Mouse (Mus musculus) heart, adult 8-10 months (tissue): ENCODE measurements around the gene Olfr1360. TPM values are rescaled to one million over a fixed set of nuclear protein-coding genes. Genes with fewer than 3 reads are reported as not detected.

Source experiments
- DNase-seq: peaks from one replicate; pipeline ENCODE4 v3.0.0; 2022; ENCODE audit warnings: low spot score
- microRNA-seq: library from miRNA; unstranded; fragments of <30 nt; microRNA quantifications from one replicate; pipeline ENCODE4 v1.2.0, GENCODE M21; 2022
- total RNA-seq, 4 experiments: library from RNA; stranded (reverse); gene quantifications; 2 replicates each; pipeline ENCODE4 v1.2.4; 2022

Gene Olfr1360
- total RNA-seq, 4 experiments from 2014 or later = not detected

DNA sequence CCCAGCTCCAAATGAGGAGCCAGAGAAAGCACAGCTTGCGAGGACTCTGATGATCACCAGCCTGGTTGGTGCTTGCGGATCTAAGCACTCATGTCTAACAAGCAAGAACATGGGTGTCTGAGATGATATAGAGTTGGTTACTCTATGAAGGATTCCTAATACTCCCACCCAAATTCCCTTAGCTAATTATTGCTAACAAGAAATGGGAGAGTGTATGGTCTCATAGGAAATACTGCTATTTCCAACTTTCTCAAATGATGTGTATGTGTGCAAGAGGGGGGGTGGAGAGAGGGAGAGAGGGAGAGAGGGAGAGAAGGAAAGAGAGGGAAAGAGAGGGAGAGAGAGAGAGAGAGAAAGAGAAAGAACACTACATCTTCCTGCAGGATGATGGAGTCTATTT, 13.9 kb downstream of the Olfr1360 start, which contains the start of gene Olfr1361:
Gene Olfr1361 (minus strand): TSS at position 101 of the 400 bp plus-strand sequence.
- DNase-seq = no peak

DNA sequence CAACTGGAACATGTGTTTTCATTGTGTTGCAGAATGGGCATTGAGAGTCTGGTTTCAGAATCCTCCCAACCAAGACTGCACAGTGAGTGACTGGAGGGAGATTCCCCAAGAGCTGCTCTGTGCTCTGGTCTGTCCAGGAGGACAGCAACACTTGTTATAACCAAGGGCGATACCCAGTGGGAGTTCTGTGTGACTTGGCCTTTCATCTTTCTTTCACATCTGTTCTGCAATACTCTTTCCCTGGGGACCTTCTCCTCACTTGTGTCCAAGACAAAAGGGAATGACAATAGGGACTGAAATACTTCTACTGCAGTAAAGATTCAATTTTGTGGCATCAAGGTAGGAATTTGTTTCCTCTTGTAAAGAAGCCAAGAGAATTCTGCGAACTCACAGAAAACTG, 34.8 kb downstream of the Olfr1360 start, which contains the start of gene Olfr11:
Gene Olfr11 (minus strand): TSS at position 101 of the 400 bp plus-strand sequence.
- DNase-seq = no peak

Small RNAs within 50 kb of the gene (microRNA-seq; reads per million reads assigned to microRNA genes)
- gene Gm44357 (not detected), gene Gm44367 (not detected)

Other genes starting within 250 kb of the Olfr1360 start
- gene Pgbd1, start 236.3 kb downstream of the Olfr1360 start, total RNA-seq = under 1 TPM; 0.30 to 0.50 (median 0.35) TPM
- 10 to 100 TPM; 20.5 to 25.0 (median 21.7) TPM for gene Zscan26, start 223.7 kb downstream of the Olfr1360 start, total RNA-seq
- gene Nkapl, start 208.9 kb downstream of the Olfr1360 start, total RNA-seq = 1 to 10 TPM in 1 of 4 experiments, under 1 TPM in 3; 0.17 to 1.1 (median 0.41) TPM
- gene Zkscan4, start 198.5 kb downstream of the Olfr1360 start, total RNA-seq = 1 to 10 TPM; 1.0 to 1.5 (median 1.1) TPM
- gene Gm10065, start 198.0 kb downstream of the Olfr1360 start, total RNA-seq = not detected
- 10 to 100 TPM; 24.1 to 26.8 (median 25.8) TPM for gene AK157302, start 182.2 kb downstream of the Olfr1360 start, total RNA-seq
- gene Gm11273, start 176.0 kb downstream of the Olfr1360 start, total RNA-seq = 100 to 1,000 TPM; 207 to 244 (median 213) TPM
- gene Zkscan8, start 146.3 kb downstream of the Olfr1360 start, total RNA-seq = 10 to 100 TPM; 10.5 to 13.0 (median 10.8) TPM
- gene Olfr1366, start 134.6 kb downstream of the Olfr1360 start, total RNA-seq = not detected
- gene Olfr1535, start 117.5 kb downstream of the Olfr1360 start, total RNA-seq = not detected
- not detected for gene Olfr1364, start 95.6 kb downstream of the Olfr1360 start, total RNA-seq
- gene Olfr1362, start 63.4 kb downstream of the Olfr1360 start, total RNA-seq = not detected
- not detected for gene Olfr11, start 34.9 kb downstream of the Olfr1360 start, total RNA-seq
- gene Olfr1361, start 14.0 kb downstream of the Olfr1360 start, total RNA-seq = not detected
- gene Olfr1359, start 20.7 kb upstream of the Olfr1360 start, total RNA-seq = not detected
- gene Hist1h2bl, start 38.7 kb upstream of the Olfr1360 start, total RNA-seq = 10 to 100 TPM in 1 of 4 experiments, 1 to 10 TPM in 3; 5.4 to 11.8 (median 8.0) TPM
- 10 to 100 TPM in 2 of 4 experiments, 1 to 10 TPM in 1, not detected in 1; 1.1 to 17.1 (median 12.1) TPM for gene Hist1h2ai, start 39.0 kb upstream of the Olfr1360 start, total RNA-seq
- 10 to 100 TPM in 2 of 4 experiments, 1 to 10 TPM in 2; 5.0 to 19.2 (median 10.1) TPM for gene Hist1h3h, start 40.3 kb upstream of the Olfr1360 start, total RNA-seq
- 1 to 10 TPM in 2 of 4 experiments, under 1 TPM in 1, not detected in 1; 0.94 to 3.0 (median 1.8) TPM for gene Hist1h2bm, start 44.6 kb upstream of the Olfr1360 start, total RNA-seq
- 1 to 10 TPM; 1.4 to 4.4 (median 4.0) TPM for gene Hist1h4j, start 57.7 kb upstream of the Olfr1360 start, total RNA-seq
- gene Hist1h4k, start 73.1 kb upstream of the Olfr1360 start, total RNA-seq = 10 to 100 TPM; 26.9 to 29.6 (median 28.6) TPM
- gene Hist1h2ak, start 76.4 kb upstream of the Olfr1360 start, total RNA-seq = 1 to 10 TPM in 3 of 4 experiments, not detected in 1; 1.5 to 4.4 (median 2.0) TPM
- 1 to 10 TPM; 2.0 to 7.1 (median 4.3) TPM for gene Hist1h2bn, start 76.7 kb upstream of the Olfr1360 start, total RNA-seq
- gene Hist1h1b, start 103.2 kb upstream of the Olfr1360 start, total RNA-seq = 1 to 10 TPM in 3 of 4 experiments, under 1 TPM in 1; 0.62 to 4.7 (median 2.5) TPM
- gene Hist1h3i, start 106.0 kb upstream of the Olfr1360 start, total RNA-seq = 10 to 100 TPM in 1 of 4 experiments, 1 to 10 TPM in 3; 6.6 to 10.5 (median 8.8) TPM
- gene Hist1h2an, start 109.8 kb upstream of the Olfr1360 start, total RNA-seq = 1 to 10 TPM in 1 of 4 experiments, not detected in 3; 1.1 TPM
- gene Hist1h2bp, start 110.1 kb upstream of the Olfr1360 start, total RNA-seq = 1 to 10 TPM in 3 of 4 experiments, under 1 TPM in 1; 0.81 to 6.2 (median 1.3) TPM
- 10 to 100 TPM; 25.7 to 37.7 (median 29.1) TPM for gene Hist1h2bq, start 132.8 kb upstream of the Olfr1360 start, total RNA-seq
- 10 to 100 TPM in 1 of 4 experiments, not detected in 3; 16.3 TPM for gene Hist1h2ao, start 133.1 kb upstream of the Olfr1360 start, total RNA-seq
- 10 to 100 TPM; 22.8 to 37.8 (median 29.3) TPM for gene Hist1h4m, start 134.3 kb upstream of the Olfr1360 start, total RNA-seq
- gene Hist1h4n, start 154.8 kb upstream of the Olfr1360 start, total RNA-seq = 10 to 100 TPM in 3 of 4 experiments, 1 to 10 TPM in 1; 6.1 to 17.9 (median 14.8) TPM
- gene Hist1h2ap, start 156.1 kb upstream of the Olfr1360 start, total RNA-seq = 10 to 100 TPM in 1 of 4 experiments, 1 to 10 TPM in 2, not detected in 1; 3.1 to 13.1 (median 4.1) TPM
- gene Hist1h2br, start 156.3 kb upstream of the Olfr1360 start, total RNA-seq = 10 to 100 TPM; 25.5 to 37.9 (median 28.9) TPM